Mouse (Mus musculus): ENCODE measurements around the gene Ptch2.

- TF ChIP-seq GATA1 (IDR thresholded peaks at IDR 0.05; ENCODE audit: low read length), result no peak
- TF ChIP-seq TAL1 (IDR thresholded peaks at IDR 0.05; ENCODE audit: low read length), result no peak
These were observed 28.3 kb downstream of the Ptch2 start for GRCm38 (mm10) chr4:117124218-117124517.

All from erythroblast, embryonic 14.5 days (primary cell).